13 mouse cellular contexts compared by ENCODE assay signal in genomic region chr8:50916733-50917113, GRCm38 (mm10).
DNase-seq lines count a peak whose midpoint lies in the region; ATAC-seq and TF ChIP-seq lines count a peak whose summit lies in the region.
"Had no signal": no experiment of that assay in that cellular context is flagged by ENCODE, and none has a peak within 500 bp of the region (broad histone marks: within the 10 kb centered on the region; RNA-seq: fewer than 3 reads in every experiment).

No protein-coding gene starts in this region.

- H3K4me1 ChIP-seq in heart, embryonic 13.5 days: peaks cover 12% of the 10 kb centered on the region
- no peaks in the 10 kb centered on the region for H3K4me1 ChIP-seq in ES-E14 (ENCODE audit: control insufficient read depth in 2 of 2, insufficient read depth in 2 of 2, low read length in 2 of 2, poor library complexity in 1 of 2)
- H3K4me1 ChIP-seq in forebrain, postnatal 0 days (ENCODE audit: insufficient read depth): 0 out of 2 replicates have a peak, but pooled peaks cover 4% of the 10 kb centered on the region
- H3K4me1 ChIP-seq in midbrain, embryonic 11.5 days (ENCODE audit: control insufficient read depth, insufficient read depth, low read length): no peaks in the 10 kb centered on the region

- intact Hi-C loops in heart, postnatal 14 days (cut with DNase I): no loop called here

- peak overlapping the region; percentile 100 for H3K4me2 ChIP-seq in heart, embryonic 13.5 days
- H3K4me2 ChIP-seq in forebrain, postnatal 0 days (ENCODE audit: low read depth): peak overlapping the region; percentile 98
- peak overlapping the region; percentile 97 for H3K4me2 ChIP-seq in midbrain, embryonic 11.5 days

- WGBS in heart, embryonic 13.5 days: 4% methylated on average over 8 of the region's 8 CpGs
- 2% methylated on average over 8 of the region's 8 CpGs for WGBS in forebrain, postnatal 0 days
- 1% methylated on average over 8 of the region's 8 CpGs for WGBS in midbrain, embryonic 11.5 days

- in situ Hi-C loops in ES-E14 (cut with MboI; ENCODE audit: low sequenced_read_pairs in 2 of 2, unreplicated experiment in 2 of 2): no loop called here

- H3K4me3 ChIP-seq in heart, embryonic 13.5 days: peak overlapping the region; percentile 66
- H3K4me3 ChIP-seq in ES-E14 (ENCODE audit: insufficient read depth in 1 of 2, low read depth in 1 of 2, low read length in 2 of 2, poor library complexity in 1 of 2, severe bottlenecking in 1 of 2): peak overlapping the region; percentile 68 to 73; a peak in 3 of 4 replicates
- peak overlapping the region; percentile 75 for H3K4me3 ChIP-seq in forebrain, postnatal 0 days (ENCODE audit: low read depth, low read length)
- peak overlapping the region; percentile 69 for H3K4me3 ChIP-seq in midbrain, embryonic 11.5 days (ENCODE audit: low read depth, low read length)
- H3K4me3 ChIP-seq: erythroblast, embryonic 14.5 days; megakaryocyte, embryonic 14.5 days had no signal

- no peak for ATAC-seq in heart, embryonic 13.5 days (ENCODE audit: extremely low read depth, insufficient number of reproducible peaks, low FRiP score, low TSS enrichment)
- ATAC-seq in forebrain, postnatal 0 days: no peak
- ATAC-seq in midbrain, embryonic 11.5 days (ENCODE audit: low FRiP score): peak; percentile 20; the same call in 1 of the 2 replicates
- ATAC-seq: CD4-positive, CD25-positive, alpha-beta regulatory T cell, adult 4 months had no signal

- no peak overlapping the region for H3K27ac ChIP-seq in heart, embryonic 13.5 days (replicated peaks)
- H3K27ac ChIP-seq in ES-E14 (ENCODE audit: insufficient read depth, low read depth, low read length, poor library complexity, severe bottlenecking): no peak overlapping the region
- peak overlapping the region; percentile 54; the same call in 1 of the 2 replicates for H3K27ac ChIP-seq in forebrain, postnatal 0 days (ENCODE audit: low read depth, low read length)
- H3K27ac ChIP-seq in midbrain, embryonic 11.5 days (ENCODE audit: low read depth, low read length): no peak overlapping the region

- H3K9me3 ChIP-seq in heart, embryonic 13.5 days: no peaks in the 10 kb centered on the region
- H3K9me3 ChIP-seq in ES-E14 (ENCODE audit: control insufficient read depth, insufficient read depth, low read depth, low read length): no peaks in the 10 kb centered on the region
- H3K9me3 ChIP-seq in forebrain, postnatal 0 days (ENCODE audit: low read length): no peaks in the 10 kb centered on the region
- H3K9me3 ChIP-seq in midbrain, embryonic 11.5 days (ENCODE audit: control insufficient read depth, low read length): no peaks in the 10 kb centered on the region

- TF ChIP-seq CTCF in forebrain, postnatal 0 days (IDR thresholded peaks at IDR 0.05; ENCODE audit: low read depth): no peak

- H3K36me3 ChIP-seq in heart, embryonic 13.5 days: no peaks in the 10 kb centered on the region
- no peaks in the 10 kb centered on the region for H3K36me3 ChIP-seq in ES-E14 (ENCODE audit: control insufficient read depth, insufficient read depth, low read length, poor library complexity, severe bottlenecking)
- no peaks in the 10 kb centered on the region for H3K36me3 ChIP-seq in forebrain, postnatal 0 days (ENCODE audit: insufficient read depth)
- H3K36me3 ChIP-seq in midbrain, embryonic 11.5 days (ENCODE audit: control insufficient read depth, insufficient read depth, low read length): no peaks in the 10 kb centered on the region

- no peak for DNase-seq in heart, postnatal 14 days
- no peak for DNase-seq in ES-E14 (ENCODE audit: low read depth, low spot score)
- no peak for DNase-seq in forebrain, postnatal 0 days
- no peak for DNase-seq in midbrain, embryonic 11.5 days (ENCODE audit: low spot score, missing footprints)
- no peak for DNase-seq in ovary, adult 18-20 months (ENCODE audit: low spot score)
- DNase-seq in thymus, postnatal 36 days: no peak
- no peak for DNase-seq in right cerebral cortex, postnatal 14 days
- DNase-seq: kidney, postnatal 14 days; spleen, adult 18-20 months had no signal

- H3K9ac ChIP-seq in heart, embryonic 13.5 days: peak overlapping the region; percentile 70; the same call in 1 of the 2 replicates
- H3K9ac ChIP-seq in ES-E14 (ENCODE audit: insufficient read depth, low read depth, low read length, poor library complexity, severe bottlenecking): 0 out of 2 replicates have a peak overlapping the region, but pooled peaks have one; percentile 50
- H3K9ac ChIP-seq in forebrain, postnatal 0 days: peak overlapping the region; percentile 64
- peak overlapping the region; percentile 59 for H3K9ac ChIP-seq in midbrain, embryonic 11.5 days (ENCODE audit: low read length)

- H3K27me3 ChIP-seq in heart, embryonic 13.5 days (replicated peaks): peaks cover 27% of the 10 kb centered on the region
- H3K27me3 ChIP-seq in forebrain, postnatal 0 days (ENCODE audit: insufficient read depth, low read length): no peaks in the 10 kb centered on the region
- H3K27me3 ChIP-seq in midbrain, embryonic 11.5 days (ENCODE audit: control insufficient read depth, insufficient read depth, low read length): no peaks in the 10 kb centered on the region

TF ChIP-seq in ES-E14, 5 proteins besides CTCF, POLR2A, EP300 and RAD21:
- no peak for TF ChIP-seq HCFC1 (IDR thresholded peaks at IDR 0.05; ENCODE audit: borderline replicate concordance, insufficient read depth, low read length)
- no peak for TF ChIP-seq ZNF384 (IDR thresholded peaks at IDR 0.05; ENCODE audit: low read depth, low read length)
- TF ChIP-seq CHD2 (IDR thresholded peaks at IDR 0.05; ENCODE audit: low read depth, low read length): no peak
- TF ChIP-seq ZC3H11A (IDR thresholded peaks at IDR 0.05; ENCODE audit: borderline replicate concordance, low read depth, low read length): no peak
- TF ChIP-seq MAFK (IDR thresholded peaks at IDR 0.05; ENCODE audit: insufficient read depth, low read depth, low read length): no peak
